Mouse (Mus musculus) embryonic facial prominence, embryonic 14.5 days (tissue): Measurements from ENCODE around the gene Numa1. TPM values are rescaled to one million over a fixed set of nuclear protein-coding genes. Genes with fewer than 3 reads are reported as not detected.
A peak's percentile ranks its signal among the peaks of the same experiment; 100 is the strongest.
"Not testable (repeated sequence)": the region's sequence is repeated elsewhere in the genome, so short reads cannot be mapped to it uniquely, and the experiment has no call there.

Experiments
- ATAC-seq: fragments of 200-750 bp; cut with Nextera tagmentation; 2 replicates; pipeline ENCODE4 v1.8.0; 2017; ENCODE audit warnings: low read depth, moderate number of reproducible peaks, moderate TSS enrichment
- DNase-seq: peaks from one replicate; pipeline ENCODE4 v3.0.0-alpha.2; 2015; ENCODE audit warnings: low spot score
- H3K27ac ChIP-seq: fragments of 300-500 bp; sonication (generic); replicated peaks from 2 replicates; pipeline ENCODE4 v1.5.1; 2014; ENCODE audit warnings: low read depth, mild to moderate bottlenecking, low read length, moderate library complexity
- H3K27me3 ChIP-seq: fragments of 300-500 bp; sonication (generic); replicated peaks from 2 replicates; pipeline ENCODE4 v1.6.1; 2014; ENCODE audit warnings: low read length; ENCODE audit not compliant: control insufficient read depth, insufficient read depth
- H3K36me3 ChIP-seq: fragments of 300-500 bp; sonication (generic); 2 replicates; pipeline ENCODE4 v1.6.1; 2014; ENCODE audit warnings: low read length, mixed read lengths; ENCODE audit not compliant: control insufficient read depth, insufficient read depth
- H3K4me1 ChIP-seq: fragments of 300-500 bp; sonication (generic); 2 replicates; pipeline ENCODE4 v1.6.1; 2014; ENCODE audit warnings: antibody characterized with exemption, low read length; ENCODE audit not compliant: control insufficient read depth, insufficient read depth
- H3K4me2 ChIP-seq: fragments of 300-500 bp; sonication (generic); 2 replicates; pipeline ENCODE4 v1.6.1; 2014; ENCODE audit warnings: low read depth, mild to moderate bottlenecking, low read length, moderate library complexity, mixed read lengths
- H3K4me3 ChIP-seq: fragments of 300-500 bp; sonication (generic); 2 replicates; pipeline ENCODE4 v1.5.1; 2014; ENCODE audit warnings: low read depth, mild to moderate bottlenecking, low read length
- H3K9ac ChIP-seq: fragments of 300-500 bp; sonication (generic); 2 replicates; pipeline ENCODE4 v1.6.1; 2014; ENCODE audit warnings: low read depth, mild to moderate bottlenecking, low read length, moderate library complexity, mixed read lengths
- H3K9me3 ChIP-seq: fragments of 300-500 bp; sonication (generic); 2 replicates; pipeline ENCODE4 v1.6.1; 2016; ENCODE audit warnings: low read length; ENCODE audit not compliant: control insufficient read depth
- WGBS: fragments of 180-500 bp; shearing (Covaris S2); extraction: QIAGEN DNeasy Blood & Tissue Kit; methylation state at CpG from one replicate; pipeline ENCODE4 v1.1.7; 2014; 5-methylcytosine and 5-hydroxymethylcytosine counted together
- polyA plus RNA-seq: library from polyadenylated mRNA; unstranded; fragments of >200 nt; fragmentation: Nextera tagmentation; extraction: Ambion mirVana; gene quantifications from 2 replicates; pipeline ENCODE4 v1.2.1, GENCODE M21; 2014

Gene Numa1
- polyA plus RNA-seq, 1 experiment from 2014 or later: 88.9 TPM

GRCm38 (mm10) chr7:102019362-102019761 is 85.5 kb downstream of the Numa1 start:
- no peak overlapping the region for H3K4me3 ChIP-seq
- H3K9me3 ChIP-seq: no peaks in the 10 kb centered on the region
- peaks cover 84% of the 10 kb centered on the region for H3K36me3 ChIP-seq
- WGBS: 72% methylated on average over 3 of the region's 3 CpGs
- H3K4me1 ChIP-seq: no peaks in the 10 kb centered on the region
- no peak overlapping the region for H3K4me2 ChIP-seq
- H3K9ac ChIP-seq: no peak overlapping the region
- H3K27me3 ChIP-seq: no peaks in the 10 kb centered on the region
- DNase-seq: no peak
- ATAC-seq: no peak
- no peak overlapping the region for H3K27ac ChIP-seq

GRCm38 (mm10) chr7:102020934-102021333 is 87.0 kb downstream of the Numa1 start:
- not testable (repeated sequence) for DNase-seq, H3K4me2 ChIP-seq, H3K4me3 ChIP-seq, H3K9ac ChIP-seq, ATAC-seq, H3K9me3 ChIP-seq, H3K27me3 ChIP-seq, H3K27ac ChIP-seq, H3K4me1 ChIP-seq
- peaks cover 74% of the 10 kb centered on the region for H3K36me3 ChIP-seq
- 80% methylated on average over 2 of the region's 2 CpGs for WGBS

- 95% methylated on average over 9 of the region's 9 CpGs for WGBS
- no peaks in the 10 kb centered on the region for H3K27me3 ChIP-seq
- no peaks in the 10 kb centered on the region for H3K9me3 ChIP-seq
- no peak overlapping the region for H3K9ac ChIP-seq
- no peak for DNase-seq
- no peak for ATAC-seq
- H3K4me2 ChIP-seq: no peak overlapping the region
- peaks cover 72% of the 10 kb centered on the region for H3K36me3 ChIP-seq
- H3K4me1 ChIP-seq: no peaks in the 10 kb centered on the region
- no peak overlapping the region for H3K4me3 ChIP-seq
- no peak overlapping the region for H3K27ac ChIP-seq
These were observed 89.9 kb downstream of the Numa1 start for GRCm38 (mm10) chr7:102023821-102024220.

- ATAC-seq (no peak), DNase-seq (no peak)
- no peaks in the 10 kb centered on the region for H3K9me3 ChIP-seq
- no peak overlapping the region for H3K27ac ChIP-seq
- 78% methylated on average over 2 of the region's 2 CpGs for WGBS
- H3K4me1 ChIP-seq: no peaks in the 10 kb centered on the region
- no peak overlapping the region for H3K4me2 ChIP-seq
- H3K9ac ChIP-seq: no peak overlapping the region
- no peak overlapping the region for H3K4me3 ChIP-seq
- no peaks in the 10 kb centered on the region for H3K27me3 ChIP-seq
- peaks cover 74% of the 10 kb centered on the region for H3K36me3 ChIP-seq
These were observed 91.5 kb downstream of the Numa1 start for GRCm38 (mm10) chr7:102025187-102026119.

GRCm38 (mm10) chr7:102034904-102035303 is 101.0 kb downstream of the Numa1 start:
- 93% methylated on average over 1 of the region's 1 CpGs for whole genome bisulfite sequencing
- Histone ChIP-seq H3K4me1 (no peaks in the 10 kb centered on the region), H3K27ac (no peak overlapping the region), H3K27me3 (no peaks in the 10 kb centered on the region), H3K4me3 (no peak overlapping the region), H3K9me3 (no peaks in the 10 kb centered on the region), H3K4me2 (no peak overlapping the region), H3K36me3 (peaks cover 96% of the 10 kb centered on the region), H3K9ac (no peak overlapping the region)
- DNase-seq (no peak), ATAC-seq (no peak)

GRCm38 (mm10) chr7:102035534-102035933 is 101.6 kb downstream of the Numa1 start:
- no peak overlapping the region for H3K4me3 ChIP-seq
- H3K4me1 ChIP-seq: no peaks in the 10 kb centered on the region
- 94% methylated on average over 2 of the region's 2 CpGs for WGBS
- H3K27me3 ChIP-seq: no peaks in the 10 kb centered on the region
- ATAC-seq (no peak), DNase-seq (no peak)
- no peak overlapping the region for H3K27ac ChIP-seq
- no peaks in the 10 kb centered on the region for H3K9me3 ChIP-seq
- no peak overlapping the region for H3K4me2 ChIP-seq
- no peak overlapping the region for H3K9ac ChIP-seq
- peaks cover 96% of the 10 kb centered on the region for H3K36me3 ChIP-seq

GRCm38 (mm10) chr7:102037318-102037717 is 103.4 kb downstream of the Numa1 start:
- Histone ChIP-seq H3K27me3 (no peaks in the 10 kb centered on the region), H3K36me3 (peaks cover 95% of the 10 kb centered on the region), H3K4me3 (no peak overlapping the region), H3K27ac (no peak overlapping the region), H3K9ac (no peak overlapping the region), H3K4me2 (no peak overlapping the region), H3K4me1 (no peaks in the 10 kb centered on the region), H3K9me3 (no peaks in the 10 kb centered on the region)
- DNase-seq (peak; percentile 29), ATAC-seq (no peak)
- 93% methylated on average over 3 of the region's 3 CpGs for WGBS

GRCm38 (mm10) chr7:102042314-102042713 is 108.4 kb downstream of the Numa1 start:
- Histone ChIP-seq H3K4me1 (no peaks in the 10 kb centered on the region), H3K27ac (no peak overlapping the region), H3K4me2 (no peak overlapping the region), H3K4me3 (no peak overlapping the region), H3K9ac (no peak overlapping the region), H3K36me3 (peaks cover 55% of the 10 kb centered on the region), H3K27me3 (no peaks in the 10 kb centered on the region), H3K9me3 (no peaks in the 10 kb centered on the region)
- WGBS: 68% methylated on average over 2 of the region's 2 CpGs
- DNase-seq: no peak
- ATAC-seq: no peak

- DNase-seq, ATAC-seq: not testable (repeated sequence)
These were observed 114.6 kb downstream of the Numa1 start for GRCm38 (mm10) chr7:102048524-102048923.

More at GRCm38 (mm10) chr7:102048524-102048923, 114.6 kb downstream of the Numa1 start:
- H3K27ac ChIP-seq, H3K27me3 ChIP-seq, H3K9ac ChIP-seq, H3K4me1 ChIP-seq, H3K9me3 ChIP-seq, H3K4me2 ChIP-seq, H3K4me3 ChIP-seq: not testable (repeated sequence)
- H3K36me3 ChIP-seq: peaks cover 22% of the 10 kb centered on the region
